In the genomic region with DNA sequence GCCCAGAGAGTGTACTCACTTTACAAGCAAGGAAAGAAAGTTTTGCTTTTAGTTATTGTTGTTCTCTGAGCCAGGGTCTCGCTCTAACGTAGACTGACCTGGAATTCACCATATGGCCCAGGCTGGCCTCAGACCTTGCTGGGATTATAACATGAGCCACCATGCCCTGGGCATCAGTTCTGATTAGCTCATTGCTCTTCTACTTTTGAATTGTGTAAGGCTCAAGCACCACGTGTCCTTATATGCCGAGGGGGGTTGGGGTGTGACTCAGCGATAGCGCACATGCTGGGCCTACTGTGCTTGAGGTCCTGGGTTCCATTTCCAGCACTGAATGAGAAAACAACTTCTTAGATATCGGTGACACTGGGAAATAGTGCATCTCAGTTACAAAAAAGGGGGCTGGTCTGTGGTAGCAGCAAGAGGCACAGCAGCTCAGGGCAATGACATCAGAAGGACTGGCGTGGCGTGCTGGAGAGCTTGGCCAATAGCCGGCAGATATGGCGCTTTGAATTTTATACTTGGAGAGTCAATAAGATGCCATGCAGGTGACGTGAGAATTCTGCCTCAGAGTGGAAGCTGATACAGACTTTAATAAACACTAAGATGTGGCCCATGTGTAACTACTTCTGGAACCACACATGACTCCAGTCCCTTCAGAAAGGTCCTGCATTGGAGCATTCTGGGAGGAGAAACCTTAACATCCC, we compare ENCODE assay signal across 18 mouse cellular contexts. TPM values are rescaled to one million over a fixed set of nuclear protein-coding genes. Genes with fewer than 3 reads are reported as not detected.
DNase-seq lines count a peak whose midpoint lies in the region; ATAC-seq and TF ChIP-seq lines count a peak whose summit lies in the region.
"Had no signal": no experiment of that assay in that cellular context is flagged by ENCODE, and none has a peak within 500 bp of the region (broad histone marks: within the 10 kb centered on the region; RNA-seq: fewer than 3 reads in every experiment).

No protein-coding gene starts in this region.

- 0 out of 2 replicates have a peak overlapping the region, but pooled peaks have one; percentile 5 for H3K9ac ChIP-seq in hindbrain, embryonic 14.5 days
- no peak overlapping the region for H3K9ac ChIP-seq in intestine, postnatal 0 days (ENCODE audit: low read depth, low read length)
- no peak overlapping the region for H3K9ac ChIP-seq in stomach, postnatal 0 days (ENCODE audit: low read length)
- H3K9ac ChIP-seq: embryonic facial prominence, embryonic 15.5 days had no signal

- no peak overlapping the region for H3K4me2 ChIP-seq in hindbrain, embryonic 14.5 days (replicated peaks)
- no peak overlapping the region for H3K4me2 ChIP-seq in intestine, postnatal 0 days (replicated peaks; ENCODE audit: low read depth)
- no peak overlapping the region for H3K4me2 ChIP-seq in stomach, postnatal 0 days (replicated peaks; ENCODE audit: low read depth)
- H3K4me2 ChIP-seq: embryonic facial prominence, embryonic 15.5 days had no signal

- H3K9me3 ChIP-seq in hindbrain, embryonic 14.5 days (ENCODE audit: control insufficient read depth, low read length) = no peaks in the 10 kb centered on the region
- H3K9me3 ChIP-seq in hindbrain, embryonic 10.5 days = no peaks in the 10 kb centered on the region
- no peaks in the 10 kb centered on the region for H3K9me3 ChIP-seq in intestine, postnatal 0 days (ENCODE audit: control insufficient read depth)
- no peaks in the 10 kb centered on the region for H3K9me3 ChIP-seq in stomach, postnatal 0 days (ENCODE audit: control insufficient read depth, low read length)
- H3K9me3 ChIP-seq: embryonic facial prominence, embryonic 15.5 days; G1E; midbrain, embryonic 10.5 days had no signal

- 85% methylated on average over 12 of the region's 12 CpGs for WGBS in hindbrain, embryonic 14.5 days
- WGBS in hindbrain, embryonic 10.5 days = 92% methylated on average over 12 of the region's 12 CpGs
- WGBS in intestine, postnatal 0 days = 58% methylated on average over 12 of the region's 12 CpGs
- 75% methylated on average over 12 of the region's 12 CpGs for WGBS in stomach, postnatal 0 days

- peaks cover 16% of the 10 kb centered on the region for H3K36me3 ChIP-seq in hindbrain, embryonic 14.5 days (replicated peaks; ENCODE audit: control insufficient read depth, insufficient read depth)
- H3K36me3 ChIP-seq in hindbrain, embryonic 10.5 days = peaks cover 24% of the 10 kb centered on the region
- H3K36me3 ChIP-seq in intestine, postnatal 0 days (ENCODE audit: control insufficient read depth, insufficient read depth) = peaks cover 15% of the 10 kb centered on the region
- H3K36me3 ChIP-seq in stomach, postnatal 0 days (ENCODE audit: control insufficient read depth, insufficient read depth, low read length) = no peaks in the 10 kb centered on the region; the same call in 1 of the 2 replicates
- H3K36me3 ChIP-seq: embryonic facial prominence, embryonic 15.5 days had no signal

- ATAC-seq in hindbrain, embryonic 14.5 days (ENCODE audit: low FRiP score) = no peak
- peak; percentile 48 for ATAC-seq in intestine, postnatal 0 days
- ATAC-seq in stomach, postnatal 0 days (ENCODE audit: low FRiP score, low TSS enrichment) = peak; percentile 63

- DNase-seq in adrenal gland, adult 2 months = peak; percentile 62
- DNase-seq in adrenal gland, postnatal 4 days (ENCODE audit: low spot score in 2 of 2) = no peak
- DNase-seq in hindbrain, embryonic 14.5 days (ENCODE audit: low spot score) = no peak
- DNase-seq in hindbrain, embryonic 10.5 days (ENCODE audit: low spot score) = no peak
- peak; percentile 59 for DNase-seq in stomach, postnatal 0 days (ENCODE audit: low spot score)
- no peak for DNase-seq in spleen, postnatal 4 days (ENCODE audit: low spot score in 2 of 2)
- no peak for DNase-seq in thymus, postnatal 10 days (ENCODE audit: low spot score in 2 of 2)
- DNase-seq: cerebellum, adult 18-20 months; cerebellum, postnatal 25 days; gastrocnemius, postnatal 36 days; kidney, adult 9 months; lung, adult 18-20 months; lung, postnatal 14 days; thymus, postnatal 14 days had no signal

- TF ChIP-seq EP300 in stomach, postnatal 0 days (optimal IDR thresholded peaks at IDR 0.05) = no peak

- no peak overlapping the region for H3K4me3 ChIP-seq in hindbrain, embryonic 14.5 days (replicated peaks; ENCODE audit: low read length)
- no peak overlapping the region for H3K4me3 ChIP-seq in hindbrain, embryonic 10.5 days
- no peak overlapping the region for H3K4me3 ChIP-seq in intestine, postnatal 0 days (ENCODE audit: low read depth, low read length)
- no peak overlapping the region for H3K4me3 ChIP-seq in stomach, postnatal 0 days (ENCODE audit: low read depth, low read length)
- H3K4me3 ChIP-seq: embryonic facial prominence, embryonic 15.5 days; midbrain, embryonic 10.5 days had no signal

- no peaks in the 10 kb centered on the region for H3K27me3 ChIP-seq in hindbrain, embryonic 14.5 days (ENCODE audit: control insufficient read depth, insufficient read depth, low read length)
- no peaks in the 10 kb centered on the region for H3K27me3 ChIP-seq in hindbrain, embryonic 10.5 days (ENCODE audit: insufficient read depth, poor library complexity, severe bottlenecking)
- no peaks in the 10 kb centered on the region for H3K27me3 ChIP-seq in intestine, postnatal 0 days (replicated peaks; ENCODE audit: control insufficient read depth, insufficient read depth, low read length)
- H3K27me3 ChIP-seq in stomach, postnatal 0 days (ENCODE audit: control insufficient read depth, insufficient read depth, low read length) = no peaks in the 10 kb centered on the region
- H3K27me3 ChIP-seq: embryonic facial prominence, embryonic 15.5 days had no signal

- peaks cover 44% of the 10 kb centered on the region for H3K4me1 ChIP-seq in hindbrain, embryonic 14.5 days (replicated peaks; ENCODE audit: control insufficient read depth, insufficient read depth, low read length)
- H3K4me1 ChIP-seq in hindbrain, embryonic 10.5 days (replicated peaks) = peaks cover 55% of the 10 kb centered on the region
- H3K4me1 ChIP-seq in intestine, postnatal 0 days (replicated peaks; ENCODE audit: control insufficient read depth, insufficient read depth, low read length) = peaks cover 4% of the 10 kb centered on the region
- H3K4me1 ChIP-seq in stomach, postnatal 0 days (replicated peaks; ENCODE audit: control insufficient read depth, insufficient read depth) = 0 out of 2 replicates have a peak, but pooled peaks cover 2% of the 10 kb centered on the region

- H3K27ac ChIP-seq in hindbrain, embryonic 14.5 days = no peak overlapping the region
- H3K27ac ChIP-seq in hindbrain, embryonic 10.5 days = no peak overlapping the region
- peak overlapping the region; percentile 60 for H3K27ac ChIP-seq in intestine, postnatal 0 days (ENCODE audit: low read depth, low read length)
- H3K27ac ChIP-seq in stomach, postnatal 0 days (replicated peaks) = no peak overlapping the region
- H3K27ac ChIP-seq: embryonic facial prominence, embryonic 15.5 days had no signal

- TF ChIP-seq CTCF in intestine, postnatal 0 days (IDR thresholded peaks at IDR 0.05; ENCODE audit: low read depth) = no peak
- no peak for TF ChIP-seq CTCF in stomach, postnatal 0 days (IDR thresholded peaks at IDR 0.05; ENCODE audit: low read depth)

RNA-seq across cellular contexts. Expression of a gene that starts 7.1 kb away (rescaled TPM):
- total RNA-seq in adrenal gland, adult 2 months (2021) = 10 to 100 TPM; 31.9 to 36.9 TPM
- polyA plus RNA-seq in adrenal gland, adult 2 months (2012; rRNA removed) = 104 and 107 TPM in 2 replicates
- 10 to 100 TPM; 40.1 to 41.9 TPM for total RNA-seq in adrenal gland, postnatal 4 days (2021)
- 3.1 and 4.6 TPM in 2 replicates for polyA plus RNA-seq in hindbrain, embryonic 14.5 days (2014; fragmentation: Nextera tagmentation; extraction: Ambion mirVana)
- polyA plus RNA-seq in hindbrain, embryonic 10.5 days (2016; fragmentation: Nextera tagmentation; extraction: Ambion mirVana) = 3.1 and 3.4 TPM in 2 replicates
- polyA plus RNA-seq in intestine, postnatal 0 days (2015; fragmentation: Nextera tagmentation; extraction: Ambion mirVana) = 4.0 and 4.4 TPM in 2 replicates
- polyA plus RNA-seq in stomach, postnatal 0 days (2015; fragmentation: Nextera tagmentation; extraction: Ambion mirVana) = 2.9 TPM in 2 replicates

RNA-seq across cellular contexts. Expression of a gene that starts 57.6 kb away (rescaled TPM):
- total RNA-seq in adrenal gland, adult 2 months (2021) = 1 to 10 TPM; 1.9 to 2.8 TPM
- polyA plus RNA-seq in adrenal gland, adult 2 months (2012; rRNA removed) = 3.3 and 4.1 TPM in 2 replicates
- total RNA-seq in adrenal gland, postnatal 4 days (2021) = 1 to 10 TPM; 4.5 to 6.2 TPM
- polyA plus RNA-seq in hindbrain, embryonic 14.5 days (2014; fragmentation: Nextera tagmentation; extraction: Ambion mirVana) = 6.3 and 6.6 TPM in 2 replicates
- 7.9 and 8.8 TPM in 2 replicates for polyA plus RNA-seq in hindbrain, embryonic 10.5 days (2016; fragmentation: Nextera tagmentation; extraction: Ambion mirVana)
- polyA plus RNA-seq in intestine, postnatal 0 days (2015; fragmentation: Nextera tagmentation; extraction: Ambion mirVana) = 1.5 and 1.8 TPM in 2 replicates
- polyA plus RNA-seq in stomach, postnatal 0 days (2015; fragmentation: Nextera tagmentation; extraction: Ambion mirVana) = 4.5 and 5.2 TPM in 2 replicates
- total RNA-seq: G1E had no signal

Comparison
In these comparisons a context has a peak if more than half of its experiments do, and no peak if none do; other contexts are left out.
1. DNase-seq: peak in adrenal gland, adult 2 months (single experiment) and stomach, postnatal 0 days (single experiment); none in adrenal gland, postnatal 4 days (0 of 2), hindbrain, embryonic 14.5 days (single experiment), hindbrain, embryonic 10.5 days (single experiment), spleen, postnatal 4 days (0 of 2) and thymus, postnatal 10 days (0 of 2).
2. RNA of a gene that starts 7.1 kb away (polyA plus RNA-seq): 104 to 107 TPM in adrenal gland, adult 2 months; 4.0 to 4.4 TPM in intestine, postnatal 0 days, 3.1 to 3.4 TPM in hindbrain, embryonic 10.5 days, 3.1 to 4.6 TPM in hindbrain, embryonic 14.5 days and 2.9 TPM in stomach, postnatal 0 days; every median in the first group is over 10 times any median in the second.